Mouse (Mus musculus): ENCODE results near the gene Mall. TPM values are rescaled to one million over a fixed set of nuclear protein-coding genes. Genes with fewer than 3 reads are reported as not detected.

Mall gene
- polyA plus RNA-seq, 1 experiment from 2014 or later, result 7.5 TPM

GRCm38 (mm10) chr2:127667843-127668506 is 61.8 kb downstream of the Mall start:
- Histone ChIP-seq H3K27me3 (replicated peaks; ENCODE audit: control insufficient read depth, insufficient read depth, low read length) (no peaks in the 10 kb centered on the region), H3K9me3 (ENCODE audit: control insufficient read depth, low read length) (no peaks in the 10 kb centered on the region), H3K27ac (ENCODE audit: low read depth) (no peak overlapping the region), H3K4me2 (ENCODE audit: low read length) (no peak overlapping the region), H3K4me3 (ENCODE audit: low read depth, low read length) (no peak overlapping the region), H3K4me1 (replicated peaks; ENCODE audit: control insufficient read depth, insufficient read depth, low read length) (no peaks in the 10 kb centered on the region), H3K36me3 (ENCODE audit: control insufficient read depth, insufficient read depth, low read length) (no peaks in the 10 kb centered on the region), H3K9ac (ENCODE audit: low read length) (no peak overlapping the region)
- no peak for DNase-seq (ENCODE audit: low spot score)
- no peak for ATAC-seq (replicated peaks; ENCODE audit: low FRiP score, low TSS enrichment, low read depth)
- 22% methylated on average over 2 of the region's 2 CpGs for WGBS

- no peaks in the 10 kb centered on the region for H3K27me3 ChIP-seq (replicated peaks; ENCODE audit: control insufficient read depth, insufficient read depth, low read length)
- no peak for DNase-seq (ENCODE audit: low spot score)
- no peak for ATAC-seq (replicated peaks; ENCODE audit: low FRiP score, low TSS enrichment, low read depth)
- no peak overlapping the region for H3K27ac ChIP-seq (ENCODE audit: low read depth)
- no peaks in the 10 kb centered on the region for H3K4me1 ChIP-seq (replicated peaks; ENCODE audit: control insufficient read depth, insufficient read depth, low read length)
- no peak overlapping the region for H3K4me3 ChIP-seq (ENCODE audit: low read depth, low read length)
- no peak overlapping the region for H3K9ac ChIP-seq (ENCODE audit: low read length)
- H3K36me3 ChIP-seq (ENCODE audit: control insufficient read depth, insufficient read depth, low read length), result no peaks in the 10 kb centered on the region
- no peaks in the 10 kb centered on the region for H3K9me3 ChIP-seq (ENCODE audit: control insufficient read depth, low read length)
- no peak overlapping the region for H3K4me2 ChIP-seq (ENCODE audit: low read length)
Measured at GRCm38 (mm10) chr2:127667015-127667414, 62.7 kb downstream of the Mall start.

GRCm38 (mm10) chr2:127662708-127663107 is 67.0 kb downstream of the Mall start:
- 38% methylated on average over 1 of the region's 2 CpGs for WGBS
- H3K36me3 ChIP-seq (ENCODE audit: control insufficient read depth, insufficient read depth, low read length), result no peaks in the 10 kb centered on the region
- H3K27me3 ChIP-seq (replicated peaks; ENCODE audit: control insufficient read depth, insufficient read depth, low read length), result peaks cover 5% of the 10 kb centered on the region; the same call in 1 of the 2 replicates
- H3K4me1 ChIP-seq (replicated peaks; ENCODE audit: control insufficient read depth, insufficient read depth, low read length), result no peaks in the 10 kb centered on the region
- H3K27ac ChIP-seq (ENCODE audit: low read depth), result no peak overlapping the region
- no peak overlapping the region for H3K4me2 ChIP-seq (ENCODE audit: low read length)
- H3K9ac ChIP-seq (ENCODE audit: low read length), result no peak overlapping the region
- no peak for ATAC-seq (replicated peaks; ENCODE audit: low FRiP score, low TSS enrichment, low read depth)
- DNase-seq (ENCODE audit: low spot score), result no peak
- H3K4me3 ChIP-seq (ENCODE audit: low read depth, low read length), result no peak overlapping the region
- no peaks in the 10 kb centered on the region for H3K9me3 ChIP-seq (ENCODE audit: control insufficient read depth, low read length)

- WGBS, result under 1% methylated on average over 43 of the region's 43 CpGs
- Histone ChIP-seq H3K27ac (ENCODE audit: low read depth) (no peak within 1 kb of the TSS), H3K9me3 (ENCODE audit: control insufficient read depth, low read length) (no peaks in the 10 kb centered on the region), H3K4me1 (replicated peaks; ENCODE audit: control insufficient read depth, insufficient read depth, low read length) (peaks cover 7% of the 10 kb centered on the region; the same call in 1 of the 2 replicates), H3K4me2 (ENCODE audit: low read length) (peak within 1 kb of the TSS; percentile 59), H3K36me3 (ENCODE audit: control insufficient read depth, insufficient read depth, low read length) (no peaks in the 10 kb centered on the region), H3K9ac (ENCODE audit: low read length) (no peak within 1 kb of the TSS), H3K27me3 (replicated peaks; ENCODE audit: control insufficient read depth, insufficient read depth, low read length) (peaks cover 56% of the 10 kb centered on the region), H3K4me3 (ENCODE audit: low read depth, low read length) (peak within 1 kb of the TSS; percentile 34)
- ATAC-seq (replicated peaks; ENCODE audit: low FRiP score, low TSS enrichment, low read depth) (no peak), DNase-seq (ENCODE audit: low spot score) (peak; percentile 57)
Measured at GRCm38 (mm10) chr2:127656086-127656720, 73.5 kb downstream of the Mall start, which contains the start of gene Mal. Mal (minus strand) TSS chr2:127656695.

GRCm38 (mm10) chr2:127655419-127655818 is 74.3 kb downstream of the Mall start:
- H3K4me3 ChIP-seq (ENCODE audit: low read depth, low read length), result no peak overlapping the region
- DNase-seq (ENCODE audit: low spot score), result no peak
- no peak for ATAC-seq (replicated peaks; ENCODE audit: low FRiP score, low TSS enrichment, low read depth)

GRCm38 (mm10) chr2:127654786-127655185 is 74.9 kb downstream of the Mall start:
- Histone ChIP-seq H3K27me3 (replicated peaks; ENCODE audit: control insufficient read depth, insufficient read depth, low read length) (peaks cover 56% of the 10 kb centered on the region), H3K4me2 (ENCODE audit: low read length) (no peak overlapping the region)

More at GRCm38 (mm10) chr2:127655419-127655818, 74.3 kb downstream of the Mall start:
- 8% methylated on average over 9 of the region's 9 CpGs for WGBS
- H3K9ac ChIP-seq (ENCODE audit: low read length), result no peak overlapping the region
- no peaks in the 10 kb centered on the region for H3K36me3 ChIP-seq (ENCODE audit: control insufficient read depth, insufficient read depth, low read length)
- H3K4me2 ChIP-seq (ENCODE audit: low read length), result no peak overlapping the region
- H3K27ac ChIP-seq (ENCODE audit: low read depth), result no peak overlapping the region
- H3K4me1 ChIP-seq (replicated peaks; ENCODE audit: control insufficient read depth, insufficient read depth, low read length), result peaks cover 7% of the 10 kb centered on the region; the same call in 1 of the 2 replicates
- peaks cover 56% of the 10 kb centered on the region for H3K27me3 ChIP-seq (replicated peaks; ENCODE audit: control insufficient read depth, insufficient read depth, low read length)
- no peaks in the 10 kb centered on the region for H3K9me3 ChIP-seq (ENCODE audit: control insufficient read depth, low read length)

More at GRCm38 (mm10) chr2:127654786-127655185, 74.9 kb downstream of the Mall start:
- Histone ChIP-seq H3K27ac (ENCODE audit: low read depth) (no peak overlapping the region), H3K9ac (ENCODE audit: low read length) (no peak overlapping the region), H3K36me3 (ENCODE audit: control insufficient read depth, insufficient read depth, low read length) (no peaks in the 10 kb centered on the region), H3K4me1 (replicated peaks; ENCODE audit: control insufficient read depth, insufficient read depth, low read length) (peaks cover 7% of the 10 kb centered on the region; the same call in 1 of the 2 replicates), H3K9me3 (ENCODE audit: control insufficient read depth, low read length) (no peaks in the 10 kb centered on the region), H3K4me3 (ENCODE audit: low read depth, low read length) (no peak overlapping the region)
- WGBS, result 55% methylated on average over 3 of the region's 3 CpGs
- no peak for ATAC-seq (replicated peaks; ENCODE audit: low FRiP score, low TSS enrichment, low read depth)
- DNase-seq (ENCODE audit: low spot score), result no peak

Other genes starting within 250 kb of the Mall start
- gene Kcnip3, start 207.8 kb downstream of the Mall start, polyA plus RNA-seq (2014; fragmentation: Nextera tagmentation; extraction: Ambion mirVana), result 7.6 and 7.8 TPM in 2 replicates
- 1.1 TPM in 2 replicates for gene Prom2, start 188.5 kb downstream of the Mall start, polyA plus RNA-seq (2014; fragmentation: Nextera tagmentation; extraction: Ambion mirVana)
- gene Zfp661, start 142.8 kb downstream of the Mall start, polyA plus RNA-seq (2014; fragmentation: Nextera tagmentation; extraction: Ambion mirVana), result 4.0 and 4.4 TPM in 2 replicates
- 154 and 155 TPM in 2 replicates for gene Mrps5, start 142.7 kb downstream of the Mall start, polyA plus RNA-seq (2014; fragmentation: Nextera tagmentation; extraction: Ambion mirVana)
- 0.60 and 0.81 TPM in 2 replicates for gene Mal, start 73.2 kb downstream of the Mall start, polyA plus RNA-seq (2014; fragmentation: Nextera tagmentation; extraction: Ambion mirVana)
- 20.6 and 22.7 TPM in 2 replicates for gene Nphp1, start 59.0 kb upstream of the Mall start, polyA plus RNA-seq (2014; fragmentation: Nextera tagmentation; extraction: Ambion mirVana)
- 38.3 and 43.7 TPM in 2 replicates for gene Mtln, start 62.6 kb upstream of the Mall start, polyA plus RNA-seq (2014; fragmentation: Nextera tagmentation; extraction: Ambion mirVana)
- gene Bub1, start 101.9 kb upstream of the Mall start, polyA plus RNA-seq (2014; fragmentation: Nextera tagmentation; extraction: Ambion mirVana), result 20.2 and 23.5 TPM in 2 replicates
- gene Acoxl, start 108.9 kb upstream of the Mall start, polyA plus RNA-seq (2014; fragmentation: Nextera tagmentation; extraction: Ambion mirVana), result 0.19 and 0.23 TPM in 2 replicates